Mouse (Mus musculus): ENCODE measurements around the gene Gm10153.
"Not testable (repeated sequence)": the region's sequence is repeated elsewhere in the genome, so short reads cannot be mapped to it uniquely, and the experiment has no call there.

Gm10153 gene

DNA sequence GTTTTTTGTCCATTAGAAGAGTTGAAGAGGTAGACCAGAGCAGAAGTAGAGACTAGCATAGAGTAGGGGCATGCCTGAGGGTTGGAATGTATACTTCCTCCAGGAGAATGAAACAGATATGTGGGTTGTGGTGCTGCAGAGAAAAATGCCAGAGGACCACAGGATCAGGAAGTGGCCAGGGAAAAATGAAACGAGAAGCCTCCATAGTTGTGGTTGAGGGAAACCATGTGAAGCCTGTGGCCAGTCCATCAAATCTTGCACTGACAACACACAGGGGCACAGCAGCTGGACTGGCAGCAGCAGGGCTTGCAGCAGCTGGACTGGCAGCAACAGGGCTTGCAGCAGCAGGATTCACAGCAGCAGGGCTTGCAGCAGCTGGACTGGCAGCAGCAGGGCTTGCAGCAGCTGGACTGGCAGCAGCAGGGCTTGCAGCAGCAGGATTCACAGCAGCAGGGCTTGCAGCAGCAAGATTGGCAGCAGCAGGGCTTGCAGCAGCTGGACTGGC lies 46.6 kb downstream of the Gm10153 start:
- DNase-seq: not testable (repeated sequence)

DNA sequence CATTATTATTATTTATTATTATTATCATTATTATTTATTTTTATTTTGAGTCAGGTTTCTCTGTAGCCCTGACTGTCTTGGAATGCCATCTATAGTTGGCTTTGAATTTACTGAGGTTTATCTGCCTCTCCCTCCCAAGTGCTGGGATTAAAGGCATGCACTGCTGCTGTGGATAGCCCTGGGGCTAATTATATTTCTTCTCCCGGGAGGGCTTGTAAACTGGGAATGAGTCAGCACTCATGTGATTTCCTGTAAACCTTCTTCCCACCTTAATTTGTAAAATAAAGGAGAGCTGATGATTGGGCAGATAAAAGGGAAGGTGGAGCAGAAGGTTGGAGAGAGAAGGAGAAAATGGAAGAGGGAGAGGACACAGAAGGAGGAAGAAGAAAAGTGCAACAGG lies 49.5 kb downstream of the Gm10153 start:
- no peak for DNase-seq
